Mouse (Mus musculus) hindbrain, postnatal 0 days (tissue): ENCODE measurements around the gene Zbtb6. TPM values are rescaled to one million over a fixed set of nuclear protein-coding genes. Genes with fewer than 3 reads are reported as not detected.

Source experiments
- ATAC-seq: fragments of 200-750 bp; cut with Nextera tagmentation; 2 replicates; pipeline ENCODE4 v1.8.0; 2017; ENCODE audit warnings: mild to moderate bottlenecking, moderate TSS enrichment, moderate library complexity
- DNase-seq: peaks from one replicate; pipeline ENCODE4 v3.0.0-alpha.2; 2015; ENCODE audit warnings: low spot score
- H3K27ac ChIP-seq: fragments of 300-500 bp; sonication (generic); 2 replicates; pipeline ENCODE4 v1.5.1; 2014; ENCODE audit warnings: mild to moderate bottlenecking
- H3K27me3 ChIP-seq: fragments of 300-500 bp; sonication (generic); 2 replicates; pipeline ENCODE4 v1.6.1; 2014; ENCODE audit warnings: low read length, mixed read lengths; ENCODE audit not compliant: insufficient read depth
- H3K36me3 ChIP-seq: fragments of 300-500 bp; sonication (generic); 2 replicates; pipeline ENCODE4 v1.6.1; 2014; ENCODE audit warnings: low read length, mixed read lengths; ENCODE audit not compliant: insufficient read depth
- H3K4me1 ChIP-seq: fragments of 300-500 bp; sonication (generic); 2 replicates; pipeline ENCODE4 v1.6.1; 2014; ENCODE audit warnings: antibody characterized with exemption, low read length, mixed read lengths; ENCODE audit not compliant: insufficient read depth
- H3K4me2 ChIP-seq: fragments of 300-500 bp; sonication (generic); 2 replicates; pipeline ENCODE4 v1.6.1; 2014; ENCODE audit warnings: low read depth, mild to moderate bottlenecking, low read length, moderate library complexity, mixed read lengths
- H3K4me3 ChIP-seq: fragments of 300-500 bp; sonication (generic); 2 replicates; pipeline ENCODE4 v1.5.1; 2014; ENCODE audit warnings: low read length
- H3K9ac ChIP-seq: fragments of 300-500 bp; sonication (generic); replicated peaks from 2 replicates; pipeline ENCODE4 v1.6.1; 2014; ENCODE audit warnings: mild to moderate bottlenecking, low read length, moderate library complexity, mixed read lengths
- H3K9me3 ChIP-seq: fragments of 300-500 bp; sonication (generic); 2 replicates; pipeline ENCODE4 v1.6.1; 2016; ENCODE audit warnings: low read length, mixed read lengths
- CTCF ChIP-seq: IDR thresholded peaks from 2 replicates; pipeline ENCODE4 v1.5.1; 2016; ENCODE audit warnings: antibody characterized with exemption, control low read depth, low read depth
- WGBS: fragments of 180-500 bp; shearing (Covaris S2); extraction: QIAGEN DNeasy Blood & Tissue Kit; methylation state at CpG from one replicate; pipeline ENCODE4 v1.1.7; 2014; 5-methylcytosine and 5-hydroxymethylcytosine counted together
- polyA plus RNA-seq: library from polyadenylated mRNA; unstranded; fragments of >200 nt; fragmentation: Nextera tagmentation; extraction: Ambion mirVana; gene quantifications from 2 replicates; pipeline ENCODE4 v1.2.1, GENCODE M21; 2015
- total RNA-seq: library from RNA; depleted of rRNA; stranded (reverse); fragments of >200 nt; gene quantifications from 2 replicates; pipeline ENCODE4 v1.2.3, GENCODE M21; 2014; rRNA removed

Gene Zbtb6
- total RNA-seq (23.5 and 24.5 TPM in 2 replicates), polyA plus RNA-seq (6.6 and 7.7 TPM in 2 replicates)

DNA sequence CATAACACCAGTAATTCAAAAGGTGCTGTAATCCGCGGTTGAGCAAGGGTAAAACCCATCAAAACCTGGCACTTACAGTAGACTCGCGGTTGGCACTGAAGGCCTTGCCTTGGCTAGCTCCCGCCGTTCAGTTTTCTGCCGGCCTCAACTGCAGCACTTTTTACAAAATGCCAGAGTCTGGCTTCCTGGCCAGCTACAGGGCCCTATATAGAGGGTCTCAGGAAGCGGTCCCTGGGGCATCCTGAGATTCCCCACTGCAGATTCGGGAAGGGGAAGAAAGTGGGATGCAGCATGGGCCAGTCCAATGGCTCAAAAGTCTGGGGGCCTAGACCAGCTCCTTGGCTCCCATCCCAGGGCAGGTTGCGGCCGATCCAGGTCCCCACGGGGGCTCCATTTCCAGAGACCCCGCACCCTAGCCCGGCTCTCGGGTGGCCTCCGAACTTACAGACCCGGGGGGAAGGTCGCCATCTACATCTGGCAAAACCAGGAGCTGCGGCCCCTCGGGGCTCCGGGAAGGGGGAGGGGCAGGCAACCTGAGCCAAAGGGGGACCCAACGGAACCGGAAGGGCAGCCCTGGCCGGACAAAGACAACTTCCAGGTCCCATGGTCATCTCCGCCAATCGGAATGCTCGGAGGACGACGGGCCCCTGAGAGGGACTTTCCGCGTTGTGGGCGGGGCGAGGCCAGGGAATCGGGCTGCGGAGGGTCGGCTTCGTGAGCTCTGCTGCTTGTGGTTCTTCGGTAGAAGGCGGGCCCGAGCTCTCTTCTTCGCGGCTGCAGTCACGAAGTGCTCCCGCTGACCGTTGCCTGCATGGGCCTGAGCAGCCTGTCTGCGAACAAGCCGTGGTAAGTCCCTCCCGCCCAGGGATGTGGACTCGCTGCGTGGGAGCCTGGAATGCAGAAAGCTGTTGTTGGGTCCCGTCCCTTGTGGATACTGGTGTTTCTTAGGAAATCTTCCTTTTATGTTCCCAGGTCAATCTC, at the start of gene Zbtb6, which contains the start of the genes Zbtb26 and Rabgap1:
Gene Zbtb6, minus strand, starts transcription at position 561 of the 981 bp plus-strand sequence.
Gene Zbtb26, minus strand, starts transcription at position 525 of the 981 bp plus-strand sequence.
Gene Rabgap1, plus strand, starts transcription at position 669 of the 981 bp plus-strand sequence.
- Histone ChIP-seq H3K9ac (peak within 1 kb of the TSS; percentile 89), H3K4me1 (peaks cover 12% of the 10 kb centered on the region; the same call in 1 of the 2 replicates), H3K27ac (peak within 1 kb of the TSS; percentile 85), H3K27me3 (no peaks in the 10 kb centered on the region), H3K36me3 (no peaks in the 10 kb centered on the region), H3K9me3 (no peaks in the 10 kb centered on the region), H3K4me2 (peak within 1 kb of the TSS; percentile 92), H3K4me3 (peak within 1 kb of the TSS; percentile 80)
- WGBS: under 1% methylated on average over 51 of the region's 51 CpGs
- DNase-seq: peak; percentile 98
- peak; percentile 100 for ATAC-seq
- no peak for TF ChIP-seq CTCF

DNA sequence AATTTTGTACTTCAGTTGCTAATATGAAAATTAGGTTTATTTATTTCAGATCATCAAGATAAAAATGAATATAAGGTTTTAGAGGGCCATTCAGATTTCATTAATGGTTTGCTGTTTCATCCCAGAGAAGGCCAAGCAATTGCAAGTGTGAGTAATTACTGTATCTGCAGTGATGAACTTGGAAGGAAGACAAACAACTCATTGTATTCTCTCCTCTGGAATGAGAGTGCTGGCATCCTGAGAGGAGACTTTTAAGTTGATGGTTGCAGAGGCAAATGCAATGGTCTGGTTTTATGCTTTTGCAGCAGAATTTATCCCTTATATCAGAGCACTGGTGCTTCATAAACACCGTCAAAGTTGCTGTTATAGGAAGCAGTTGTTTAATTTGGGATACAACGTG, 46.0 kb upstream of the Zbtb6 start:
- 95% methylated on average over 2 of the region's 2 CpGs for WGBS
- DNase-seq (no peak), ATAC-seq (no peak)
- Histone ChIP-seq H3K4me3 (no peak overlapping the region), H3K36me3 (peaks cover 27% of the 10 kb centered on the region), H3K4me2 (no peak overlapping the region), H3K27me3 (no peaks in the 10 kb centered on the region), H3K4me1 (no peaks in the 10 kb centered on the region), H3K9me3 (no peaks in the 10 kb centered on the region), H3K27ac (no peak overlapping the region), H3K9ac (no peak overlapping the region)
- TF ChIP-seq CTCF: no peak

DNA sequence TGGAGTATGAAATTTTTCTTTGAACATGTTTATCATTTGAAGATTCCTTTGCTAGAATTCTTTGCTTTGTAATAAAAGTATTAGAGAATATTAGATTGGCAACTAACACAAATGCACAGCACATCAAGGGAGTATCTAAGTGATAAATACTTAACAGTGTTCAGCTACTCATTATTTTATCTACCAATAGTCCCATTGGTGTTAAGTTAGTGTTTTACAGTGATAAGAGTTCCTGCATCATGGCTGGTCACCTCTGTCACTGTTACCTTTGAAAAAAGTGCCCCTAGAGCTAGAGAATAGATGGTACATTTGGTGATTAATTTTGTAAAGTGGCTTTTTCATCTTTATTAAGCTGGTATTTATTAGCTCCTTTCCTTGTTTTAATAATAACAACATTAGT, 43.4 kb upstream of the Zbtb6 start:
- Histone ChIP-seq H3K4me1 (no peaks in the 10 kb centered on the region), H3K9ac (no peak overlapping the region), H3K9me3 (no peaks in the 10 kb centered on the region), H3K27ac (no peak overlapping the region), H3K4me2 (no peak overlapping the region), H3K36me3 (peaks cover 20% of the 10 kb centered on the region), H3K4me3 (no peak overlapping the region), H3K27me3 (no peaks in the 10 kb centered on the region)
- no peak for TF ChIP-seq CTCF
- DNase-seq (no peak), ATAC-seq (no peak)

DNA sequence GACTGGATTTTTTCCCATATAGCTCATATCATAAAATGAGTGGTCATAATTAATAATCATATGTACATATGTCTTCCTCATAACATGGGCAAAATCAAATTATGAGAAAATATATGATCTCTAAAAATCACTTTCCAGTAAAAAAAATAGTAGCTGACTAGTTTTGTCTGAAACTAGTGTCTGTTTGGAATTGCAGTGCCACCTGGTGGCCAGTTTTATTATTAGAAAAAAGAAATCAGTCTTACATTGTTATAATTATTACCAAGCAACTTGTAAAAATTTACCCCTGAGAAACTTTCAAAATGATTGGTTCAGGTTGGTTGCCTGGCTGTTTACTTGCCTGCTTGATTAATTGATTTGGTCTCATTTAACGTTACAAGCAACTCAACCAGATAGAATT, 42.4 kb upstream of the Zbtb6 start:
- H3K4me1 ChIP-seq: no peaks in the 10 kb centered on the region
- no peak overlapping the region for H3K27ac ChIP-seq
- no peak overlapping the region for H3K4me2 ChIP-seq
- H3K9ac ChIP-seq: no peak overlapping the region
- ATAC-seq (no peak), DNase-seq (peak; percentile 76)
- no peak overlapping the region for H3K4me3 ChIP-seq
- no peaks in the 10 kb centered on the region for H3K27me3 ChIP-seq
- TF ChIP-seq CTCF: peak; percentile 67
- H3K9me3 ChIP-seq: no peaks in the 10 kb centered on the region
- peaks cover 20% of the 10 kb centered on the region for H3K36me3 ChIP-seq
- 81% methylated on average over 1 of the region's 1 CpGs for WGBS

DNA sequence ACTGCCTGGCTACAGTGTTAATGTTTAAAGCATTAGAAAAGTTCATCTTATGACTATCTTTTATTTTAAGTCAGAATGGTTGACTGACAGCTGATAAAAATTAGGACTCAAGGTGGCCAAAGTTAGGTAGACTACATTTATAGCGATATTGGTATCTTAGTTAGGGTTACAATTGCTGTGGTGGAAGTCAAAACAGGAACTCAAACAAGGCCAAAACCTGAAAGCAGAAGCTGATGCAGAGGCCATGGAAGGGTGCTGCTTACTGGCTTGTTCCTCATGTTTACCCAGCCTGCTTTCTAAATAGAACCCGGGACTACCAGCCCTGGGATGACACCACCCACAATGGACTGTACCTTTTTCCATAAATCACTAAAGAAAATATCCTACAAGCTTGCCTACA, 41.2 kb upstream of the Zbtb6 start:
- TF ChIP-seq CTCF: no peak
- H3K36me3 ChIP-seq: peaks cover 16% of the 10 kb centered on the region
- ATAC-seq: no peak

DNA sequence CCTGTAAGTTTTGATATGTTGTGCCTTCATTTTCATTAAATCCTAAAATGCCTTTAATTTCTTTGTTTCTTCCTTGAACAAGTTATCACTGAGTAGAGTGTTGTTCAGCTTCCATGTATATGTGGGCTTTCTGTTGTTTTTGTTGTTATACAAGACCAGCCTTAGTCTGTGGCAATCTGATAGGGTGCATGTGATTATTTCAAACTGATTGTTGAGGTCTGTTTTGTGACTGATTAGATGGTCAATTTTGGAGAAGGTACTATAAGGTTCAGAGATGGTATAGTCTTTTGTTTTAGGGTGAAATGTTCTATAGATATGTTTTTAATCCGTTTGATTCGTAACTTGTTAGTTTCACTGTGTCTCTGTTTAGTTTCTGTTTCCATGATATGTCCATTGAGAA, 37.1 kb upstream of the Zbtb6 start:
- Histone ChIP-seq H3K27me3 (no peaks in the 10 kb centered on the region), H3K27ac (no peak overlapping the region), H3K9ac (no peak overlapping the region), H3K4me3 (no peak overlapping the region), H3K4me1 (no peaks in the 10 kb centered on the region), H3K4me2 (no peak overlapping the region), H3K36me3 (peaks cover 17% of the 10 kb centered on the region), H3K9me3 (no peaks in the 10 kb centered on the region)
- 95% methylated on average over 2 of the region's 2 CpGs for WGBS
- DNase-seq: no peak
- TF ChIP-seq CTCF: no peak
- no peak for ATAC-seq

More for the DNA sequence above, 41.2 kb upstream of the Zbtb6 start:
- no peaks in the 10 kb centered on the region for H3K27me3 ChIP-seq
- H3K9me3 ChIP-seq: no peaks in the 10 kb centered on the region
- no peak overlapping the region for H3K9ac ChIP-seq
- no peak for DNase-seq
- H3K4me2 ChIP-seq: no peak overlapping the region
- no peak overlapping the region for H3K4me3 ChIP-seq
- 84% methylated on average over 2 of the region's 2 CpGs for WGBS
- H3K4me1 ChIP-seq: no peaks in the 10 kb centered on the region
- H3K27ac ChIP-seq: no peak overlapping the region

DNA sequence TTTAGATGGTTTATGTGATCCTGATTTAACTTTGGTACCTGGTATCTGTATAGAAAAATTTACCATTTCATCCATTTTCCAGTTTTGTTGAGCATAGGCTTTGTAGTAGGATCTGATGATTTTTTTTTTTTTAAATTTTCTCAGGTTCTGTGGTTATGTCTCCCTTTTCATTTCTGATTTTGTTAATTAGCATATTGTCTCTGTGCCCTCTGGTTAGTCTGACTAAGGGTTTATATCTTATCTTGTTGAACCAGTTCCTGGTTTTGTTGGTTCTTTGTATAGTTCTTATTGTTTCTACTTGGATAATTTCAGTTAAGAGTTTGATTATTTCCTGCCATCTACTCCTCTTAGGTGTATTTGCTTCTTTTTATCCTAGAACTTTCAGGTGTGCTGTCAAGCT, 36.6 kb upstream of the Zbtb6 start:
- peaks cover 17% of the 10 kb centered on the region for H3K36me3 ChIP-seq

More for the DNA sequence above, 36.6 kb upstream of the Zbtb6 start:
- H3K9ac ChIP-seq: no peak overlapping the region
- H3K4me3 ChIP-seq: no peak overlapping the region
- H3K4me1 ChIP-seq: no peaks in the 10 kb centered on the region
- no peak overlapping the region for H3K4me2 ChIP-seq
- no peaks in the 10 kb centered on the region for H3K27me3 ChIP-seq
- ATAC-seq (no peak), DNase-seq (no peak)
- no peak for TF ChIP-seq CTCF
- H3K9me3 ChIP-seq: no peaks in the 10 kb centered on the region
- no peak overlapping the region for H3K27ac ChIP-seq
